Mouse (Mus musculus) forebrain, postnatal 0 days (tissue): ENCODE results near the gene Gpr142. TPM values are rescaled to one million over a fixed set of nuclear protein-coding genes. Genes with fewer than 3 reads are reported as not detected.

Experiments used
- ATAC-seq: fragments of 200-750 bp; cut with Nextera tagmentation; 2 replicates; pipeline ENCODE4 v1.8.0; 2017; ENCODE audit warnings: mild to moderate bottlenecking, moderate library complexity
- DNase-seq: peaks from one replicate; pipeline ENCODE4 v3.0.0-alpha.2; 2015
- H3K27ac ChIP-seq: fragments of 300-500 bp; sonication (generic); 2 replicates; pipeline ENCODE4 v1.5.1; 2014; ENCODE audit warnings: low read depth, mild to moderate bottlenecking, antibody characterized with exemption, low read length, moderate library complexity, mixed read lengths
- H3K27me3 ChIP-seq: fragments of 300-500 bp; sonication (generic); 2 replicates; pipeline ENCODE4 v1.6.1; 2014; ENCODE audit warnings: mild to moderate bottlenecking, low read length, mixed read lengths; ENCODE audit not compliant: insufficient read depth
- H3K36me3 ChIP-seq: fragments of 300-500 bp; sonication (generic); 2 replicates; pipeline ENCODE4 v1.6.1; 2014; ENCODE audit warnings: mild to moderate bottlenecking, moderate library complexity; ENCODE audit not compliant: insufficient read depth
- H3K4me1 ChIP-seq: fragments of 300-500 bp; sonication (generic); 2 replicates; pipeline ENCODE4 v1.6.1; 2014; ENCODE audit warnings: antibody characterized with exemption; ENCODE audit not compliant: insufficient read depth
- H3K4me2 ChIP-seq: fragments of 300-500 bp; sonication (generic); 2 replicates; pipeline ENCODE4 v1.6.1; 2014; ENCODE audit warnings: low read depth, mild to moderate bottlenecking, moderate library complexity
- H3K4me3 ChIP-seq: fragments of 300-500 bp; sonication (generic); 2 replicates; pipeline ENCODE4 v1.5.1; 2014; ENCODE audit warnings: low read depth, low read length, mixed read lengths
- H3K9ac ChIP-seq: fragments of 300-500 bp; sonication (generic); 2 replicates; pipeline ENCODE4 v1.6.1; 2014; ENCODE audit warnings: mild to moderate bottlenecking
- H3K9me3 ChIP-seq: fragments of 300-500 bp; sonication (generic); 2 replicates; pipeline ENCODE4 v1.6.1; 2016; ENCODE audit warnings: low read length
- CTCF ChIP-seq: sonication (generic); IDR thresholded peaks from 2 replicates; pipeline ENCODE4 v1.5.1; 2016; ENCODE audit warnings: antibody characterized with exemption, control low read depth, low read depth
- WGBS: fragments of 180-500 bp; shearing (Covaris S2); extraction: QIAGEN DNeasy Blood & Tissue Kit; methylation state at CpG from one replicate; pipeline ENCODE4 v1.1.7; 2014; 5-methylcytosine and 5-hydroxymethylcytosine counted together
- polyA plus RNA-seq: library from polyadenylated mRNA; unstranded; fragments of >200 nt; fragmentation: Nextera tagmentation; extraction: Ambion mirVana; gene quantifications from 2 replicates; pipeline ENCODE4 v1.2.1, GENCODE M21; 2015
- total RNA-seq: library from RNA; depleted of rRNA; stranded (reverse); fragments of >200 nt; gene quantifications from 2 replicates; pipeline ENCODE4 v1.2.3, GENCODE M21; 2014

The Gpr142 gene
- total and polyA plus RNA-seq, 2 experiments from 2014 or later: not detected

- peak within 1 kb of the TSS; percentile 40; the same call in 1 of the 2 replicates for H3K27ac ChIP-seq
- peak; percentile 40 for ATAC-seq
Measured at GRCm38 (mm10) chr11:114850452-114851268, 51.9 kb downstream of the Gpr142 start, which contains the start of gene Gprc5c. Gene Gprc5c (plus strand): TSS chr11:114851152.

GRCm38 (mm10) chr11:114851269-114851607 lies 52.5 kb downstream of the Gpr142 start:
- no peak for TF ChIP-seq CTCF
- peak overlapping the region; percentile 53 for H3K9ac ChIP-seq
- no peaks in the 10 kb centered on the region for H3K36me3 ChIP-seq
- H3K9me3 ChIP-seq: no peaks in the 10 kb centered on the region
- H3K27ac ChIP-seq: no peak overlapping the region
- peak overlapping the region; percentile 52 for H3K4me3 ChIP-seq
- no peak for DNase-seq
- WGBS: 2% methylated on average over 27 of the region's 27 CpGs
- ATAC-seq: peak; percentile 69
- H3K4me2 ChIP-seq: peak overlapping the region; percentile 97
- H3K4me1 ChIP-seq: no peaks in the 10 kb centered on the region
- peaks cover 35% of the 10 kb centered on the region for H3K27me3 ChIP-seq

More at GRCm38 (mm10) chr11:114850452-114851268, 51.9 kb downstream of the Gpr142 start, which contains the start of gene Gprc5c:
- Histone ChIP-seq H3K9ac (peak within 1 kb of the TSS; percentile 53), H3K4me1 (no peaks in the 10 kb centered on the region), H3K9me3 (no peaks in the 10 kb centered on the region), H3K27me3 (peaks cover 35% of the 10 kb centered on the region), H3K36me3 (no peaks in the 10 kb centered on the region), H3K4me2 (peak within 1 kb of the TSS; percentile 97), H3K4me3 (peak within 1 kb of the TSS; percentile 52)
- TF ChIP-seq CTCF: no peak
- peak; percentile 47 for DNase-seq
- under 1% methylated on average over 38 of the region's 43 CpGs for WGBS

- peak overlapping the region; percentile 97 for H3K4me2 ChIP-seq
- TF ChIP-seq CTCF: no peak
- peak overlapping the region; percentile 52 for H3K4me3 ChIP-seq
Measured at GRCm38 (mm10) chr11:114851608-114852310, 53.0 kb downstream of the Gpr142 start.

GRCm38 (mm10) chr11:114852311-114853173 lies 53.8 kb downstream of the Gpr142 start:
- Histone ChIP-seq H3K27me3 (peaks cover 35% of the 10 kb centered on the region), H3K9me3 (no peaks in the 10 kb centered on the region), H3K4me1 (no peaks in the 10 kb centered on the region), H3K4me2 (peak overlapping the region; percentile 97), H3K36me3 (no peaks in the 10 kb centered on the region), H3K9ac (peak overlapping the region; percentile 53; the same call in 1 of the 2 replicates), H3K4me3 (peak overlapping the region; percentile 52), H3K27ac (0 out of 2 replicates have a peak overlapping the region, but pooled peaks have one; percentile 40)
- no peak for TF ChIP-seq CTCF
- 0 out of 2 replicates have a peak, but pooled peaks have one; percentile 21 for ATAC-seq
- WGBS: 4% methylated on average over 40 of the region's 40 CpGs
- no peak for DNase-seq

More at GRCm38 (mm10) chr11:114851608-114852310, 53.0 kb downstream of the Gpr142 start:
- Histone ChIP-seq H3K36me3 (no peaks in the 10 kb centered on the region), H3K27me3 (peaks cover 35% of the 10 kb centered on the region), H3K9me3 (no peaks in the 10 kb centered on the region), H3K27ac (peak overlapping the region; percentile 40; the same call in 1 of the 2 replicates), H3K4me1 (no peaks in the 10 kb centered on the region), H3K9ac (peak overlapping the region; percentile 53)
- ATAC-seq (peak; percentile 56), DNase-seq (peak; percentile 66)
- WGBS: under 1% methylated on average over 59 of the region's 65 CpGs

- Histone ChIP-seq H3K4me2 (0 out of 2 replicates have a peak overlapping the region, but pooled peaks have one; percentile 97), H3K9ac (no peak overlapping the region)
Measured at GRCm38 (mm10) chr11:114853174-114853838, 54.6 kb downstream of the Gpr142 start.

GRCm38 (mm10) chr11:114854581-114854980 lies 55.9 kb downstream of the Gpr142 start:
- Histone ChIP-seq H3K9me3 (no peaks in the 10 kb centered on the region), H3K27ac (no peak overlapping the region), H3K4me1 (no peaks in the 10 kb centered on the region), H3K4me2 (no peak overlapping the region), H3K27me3 (peaks cover 28% of the 10 kb centered on the region), H3K9ac (no peak overlapping the region), H3K36me3 (no peaks in the 10 kb centered on the region), H3K4me3 (no peak overlapping the region)
- DNase-seq (no peak), ATAC-seq (no peak)
- TF ChIP-seq CTCF: no peak
- 84% methylated on average over 6 of the region's 6 CpGs for WGBS

More at GRCm38 (mm10) chr11:114853174-114853838, 54.6 kb downstream of the Gpr142 start:
- H3K9me3 ChIP-seq: no peaks in the 10 kb centered on the region
- peak overlapping the region; percentile 52; the same call in 1 of the 2 replicates for H3K4me3 ChIP-seq
- H3K36me3 ChIP-seq: no peaks in the 10 kb centered on the region
- H3K27ac ChIP-seq: no peak overlapping the region
- ATAC-seq (no peak), DNase-seq (no peak)
- H3K27me3 ChIP-seq: peaks cover 35% of the 10 kb centered on the region
- TF ChIP-seq CTCF: no peak
- WGBS: 26% methylated on average over 7 of the region's 7 CpGs
- H3K4me1 ChIP-seq: no peaks in the 10 kb centered on the region
